Mouse (Mus musculus) hindbrain, embryonic 15.5 days (tissue): ENCODE results near the gene Serbp1. TPM values are rescaled to one million over a fixed set of nuclear protein-coding genes. Genes with fewer than 3 reads are reported as not detected.
"Not testable (repeated sequence)": the region's sequence is repeated elsewhere in the genome, so short reads cannot be mapped to it uniquely, and the experiment has no call there.

ENCODE experiments used
- ATAC-seq: fragments of 200-750 bp; cut with Nextera tagmentation; 2 replicates; pipeline ENCODE4 v1.8.0; 2017; ENCODE audit warnings: low read depth, moderate number of reproducible peaks, moderate TSS enrichment; ENCODE audit not compliant: low FRiP score
- H3K27ac ChIP-seq: fragments of 300-500 bp; sonication (generic); replicated peaks from 2 replicates; pipeline ENCODE4 v1.5.1; 2015; ENCODE audit warnings: mild to moderate bottlenecking, inconsistent platforms
- H3K27me3 ChIP-seq: fragments of 300-500 bp; sonication (generic); 2 replicates; pipeline ENCODE4 v1.6.1; 2015; ENCODE audit warnings: control low read depth, inconsistent platforms
- H3K36me3 ChIP-seq: fragments of 300-500 bp; sonication (generic); 2 replicates; pipeline ENCODE4 v1.6.1; 2015; ENCODE audit warnings: control low read depth, inconsistent platforms
- H3K4me1 ChIP-seq: fragments of 300-500 bp; sonication (generic); replicated peaks from 2 replicates; pipeline ENCODE4 v1.6.1; 2015; ENCODE audit warnings: control low read depth, inconsistent platforms
- H3K4me2 ChIP-seq: fragments of 300-500 bp; sonication (generic); 2 replicates; pipeline ENCODE4 v1.6.1; 2015; ENCODE audit warnings: moderate library complexity, mild to moderate bottlenecking, inconsistent platforms
- H3K4me3 ChIP-seq: fragments of 300-500 bp; sonication (generic); 2 replicates; pipeline ENCODE4 v1.5.1; 2015; ENCODE audit warnings: mild to moderate bottlenecking, inconsistent platforms
- H3K9ac ChIP-seq: fragments of 300-500 bp; sonication (generic); 2 replicates; pipeline ENCODE4 v1.6.1; 2015; ENCODE audit warnings: inconsistent platforms
- H3K9me3 ChIP-seq: fragments of 300-500 bp; sonication (generic); 2 replicates; pipeline ENCODE4 v1.6.1; 2016; ENCODE audit warnings: control low read depth, inconsistent platforms
- WGBS: fragments of 180-500 bp; shearing (Covaris S2); methylation state at CpG from one replicate; pipeline ENCODE4 v1.1.7; 2015; 5-methylcytosine and 5-hydroxymethylcytosine counted together
- polyA plus RNA-seq: library from polyadenylated mRNA; unstranded; fragments of >200 nt; fragmentation: Nextera tagmentation; extraction: Ambion mirVana; gene quantifications from 2 replicates; pipeline ENCODE4 v1.2.1, GENCODE M21; 2015

Serbp1 gene
- polyA plus RNA-seq, 1 experiment from 2014 or later, result 298 TPM

GRCm38 (mm10) chr6:67218566-67218965 lies 19.4 kb upstream of the Serbp1 start:
- ATAC-seq, result no peak
- Histone ChIP-seq H3K4me1 (no peaks in the 10 kb centered on the region), H3K4me3 (no peak overlapping the region), H3K36me3 (no peaks in the 10 kb centered on the region), H3K27ac (no peak overlapping the region), H3K4me2 (no peak overlapping the region), H3K9me3 (no peaks in the 10 kb centered on the region), H3K9ac (no peak overlapping the region), H3K27me3 (no peaks in the 10 kb centered on the region)

DNA sequence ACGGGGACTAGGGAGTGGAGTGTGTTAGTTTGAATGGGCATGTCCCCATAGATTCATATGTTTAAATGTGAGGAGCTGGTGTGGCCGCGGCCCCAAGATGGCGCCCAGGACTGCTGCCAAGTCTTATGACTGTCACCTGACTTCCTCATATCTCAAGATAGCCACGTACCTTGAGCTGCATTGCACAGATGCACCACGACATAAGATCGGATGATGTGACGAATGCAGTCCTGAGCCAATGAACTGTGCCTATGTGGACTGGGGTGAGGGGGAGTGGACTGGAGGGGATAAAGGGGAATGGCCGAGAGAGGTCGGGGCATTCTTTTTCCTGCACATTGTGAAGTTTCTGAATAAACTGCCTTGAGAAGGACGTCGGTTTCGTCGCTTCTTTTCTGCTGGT lies 18.0 kb upstream of the Serbp1 start:
- not testable (repeated sequence) for ATAC-seq, H3K9ac ChIP-seq, H3K27ac ChIP-seq, H3K27me3 ChIP-seq, H3K9me3 ChIP-seq, H3K4me1 ChIP-seq, H3K4me3 ChIP-seq, H3K4me2 ChIP-seq, H3K36me3 ChIP-seq
- 89% methylated on average over 14 of the region's 14 CpGs for WGBS

GRCm38 (mm10) chr6:67220731-67221130 lies 17.2 kb upstream of the Serbp1 start:
- Histone ChIP-seq H3K9me3 (no peaks in the 10 kb centered on the region), H3K36me3 (no peaks in the 10 kb centered on the region), H3K4me2 (no peak overlapping the region), H3K4me3 (no peak overlapping the region), H3K4me1 (no peaks in the 10 kb centered on the region), H3K9ac (no peak overlapping the region), H3K27me3 (no peaks in the 10 kb centered on the region), H3K27ac (no peak overlapping the region)
- ATAC-seq, result no peak

DNA sequence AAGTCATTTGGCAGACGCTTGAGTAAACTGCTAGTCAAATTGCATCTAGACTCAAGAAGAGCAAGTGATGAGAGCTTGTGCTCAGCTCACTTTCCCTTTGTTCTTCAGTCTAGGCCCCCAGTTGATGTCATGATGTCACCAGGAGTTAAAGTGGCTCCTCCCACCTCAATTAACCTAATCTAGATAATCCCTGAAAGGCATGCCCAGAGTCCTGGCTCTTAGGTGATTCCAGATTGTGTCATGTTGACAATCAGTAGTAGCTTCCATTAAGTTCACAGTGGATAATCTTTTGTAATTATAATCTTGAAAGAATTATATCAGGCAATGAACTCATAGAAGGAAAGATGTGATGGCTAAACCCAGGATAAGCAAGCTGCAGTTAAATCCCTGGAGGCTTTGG lies 14.9 kb upstream of the Serbp1 start:
- WGBS, result 88% methylated on average over 1 of the region's 1 CpGs
- no peaks in the 10 kb centered on the region for H3K36me3 ChIP-seq
- no peak overlapping the region for H3K4me2 ChIP-seq
- H3K27me3 ChIP-seq, result no peaks in the 10 kb centered on the region
- no peak overlapping the region for H3K4me3 ChIP-seq
- ATAC-seq, result no peak
- no peak overlapping the region for H3K9ac ChIP-seq
- no peak overlapping the region for H3K27ac ChIP-seq
- H3K9me3 ChIP-seq, result no peaks in the 10 kb centered on the region
- H3K4me1 ChIP-seq, result no peaks in the 10 kb centered on the region

GRCm38 (mm10) chr6:67223499-67223898 lies 14.5 kb upstream of the Serbp1 start:
- Histone ChIP-seq H3K27ac (no peak overlapping the region), H3K4me3 (no peak overlapping the region), H3K9ac (no peak overlapping the region), H3K27me3 (no peaks in the 10 kb centered on the region), H3K4me1 (peaks cover 4% of the 10 kb centered on the region), H3K4me2 (no peak overlapping the region), H3K36me3 (no peaks in the 10 kb centered on the region), H3K9me3 (no peaks in the 10 kb centered on the region)
- ATAC-seq, result no peak
- 59% methylated on average over 1 of the region's 1 CpGs for WGBS

- H3K4me1 ChIP-seq, result peaks cover 10% of the 10 kb centered on the region
- H3K36me3 ChIP-seq, result no peaks in the 10 kb centered on the region
- no peak overlapping the region for H3K9ac ChIP-seq
- ATAC-seq, result no peak
- H3K27ac ChIP-seq, result no peak overlapping the region
- no peak overlapping the region for H3K4me3 ChIP-seq
- no peaks in the 10 kb centered on the region for H3K9me3 ChIP-seq
- no peak overlapping the region for H3K4me2 ChIP-seq
- no peaks in the 10 kb centered on the region for H3K27me3 ChIP-seq
- 75% methylated on average over 4 of the region's 4 CpGs for WGBS
These were observed 11.7 kb upstream of the Serbp1 start for GRCm38 (mm10) chr6:67226286-67226685.

DNA sequence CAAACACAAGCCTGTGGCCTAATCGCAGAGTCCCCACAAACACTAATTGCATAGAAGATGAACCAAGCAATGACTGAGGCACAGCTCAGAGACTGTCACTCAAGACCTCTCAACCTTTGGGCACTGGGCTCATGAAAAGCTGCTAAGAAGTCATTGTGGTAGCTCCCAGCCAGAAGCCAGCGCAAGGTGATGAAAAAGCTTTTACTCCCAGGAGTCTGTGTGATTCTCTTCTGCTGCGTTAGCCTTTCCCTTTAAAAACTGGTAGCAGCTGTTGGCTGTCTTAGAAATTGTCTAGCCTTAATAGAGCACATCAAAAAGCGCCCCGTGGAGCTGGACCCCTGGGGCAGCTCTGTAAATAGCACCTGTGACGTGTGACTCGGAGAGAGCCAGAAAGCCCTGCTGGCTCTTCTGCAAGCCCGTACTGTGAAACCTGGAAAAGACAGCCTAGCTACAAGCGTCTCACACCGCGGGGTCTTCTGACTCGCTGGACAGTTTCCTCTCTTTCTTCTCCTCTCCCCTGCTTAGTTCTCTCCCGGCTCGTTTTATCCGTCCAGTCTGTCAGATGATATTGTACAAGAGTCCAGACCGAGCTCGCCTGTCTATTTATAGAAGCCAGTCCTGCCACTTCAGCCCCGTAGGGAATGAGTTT lies 9.4 kb upstream of the Serbp1 start:
- ATAC-seq, result peak; percentile 66; the same call in 1 of the 2 replicates
- Histone ChIP-seq H3K4me2 (peak overlapping the region; percentile 54), H3K36me3 (no peaks in the 10 kb centered on the region), H3K27me3 (no peaks in the 10 kb centered on the region), H3K27ac (no peak overlapping the region), H3K4me3 (peak overlapping the region; percentile 30), H3K9me3 (no peaks in the 10 kb centered on the region), H3K4me1 (peaks cover 10% of the 10 kb centered on the region), H3K9ac (no peak overlapping the region)
- 9% methylated on average over 18 of the region's 18 CpGs for WGBS

DNA sequence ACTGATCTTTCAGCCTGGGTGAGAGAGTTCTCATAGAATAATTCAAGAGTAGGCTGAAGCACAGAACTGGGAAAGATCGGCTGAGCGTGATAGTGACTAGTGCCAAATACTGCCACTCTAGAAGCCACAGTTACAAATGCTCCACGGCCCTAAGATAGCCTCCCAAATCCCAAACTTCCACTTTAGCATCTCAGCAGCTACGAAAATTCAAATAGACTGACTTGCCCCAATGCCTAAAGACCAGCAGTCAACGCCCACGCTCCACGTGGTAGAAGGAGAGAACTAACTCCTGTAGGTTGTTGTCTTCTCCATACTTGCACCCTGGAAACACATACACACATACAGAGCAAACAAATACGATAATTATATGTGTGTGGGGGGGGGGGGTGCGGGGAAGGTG lies 8.5 kb upstream of the Serbp1 start:
- Histone ChIP-seq H3K27ac (no peak overlapping the region), H3K36me3 (no peaks in the 10 kb centered on the region), H3K4me2 (no peak overlapping the region), H3K4me3 (no peak overlapping the region), H3K9me3 (no peaks in the 10 kb centered on the region), H3K9ac (no peak overlapping the region), H3K27me3 (no peaks in the 10 kb centered on the region), H3K4me1 (peaks cover 10% of the 10 kb centered on the region)
- WGBS, result 48% methylated on average over 9 of the region's 9 CpGs
- no peak for ATAC-seq

DNA sequence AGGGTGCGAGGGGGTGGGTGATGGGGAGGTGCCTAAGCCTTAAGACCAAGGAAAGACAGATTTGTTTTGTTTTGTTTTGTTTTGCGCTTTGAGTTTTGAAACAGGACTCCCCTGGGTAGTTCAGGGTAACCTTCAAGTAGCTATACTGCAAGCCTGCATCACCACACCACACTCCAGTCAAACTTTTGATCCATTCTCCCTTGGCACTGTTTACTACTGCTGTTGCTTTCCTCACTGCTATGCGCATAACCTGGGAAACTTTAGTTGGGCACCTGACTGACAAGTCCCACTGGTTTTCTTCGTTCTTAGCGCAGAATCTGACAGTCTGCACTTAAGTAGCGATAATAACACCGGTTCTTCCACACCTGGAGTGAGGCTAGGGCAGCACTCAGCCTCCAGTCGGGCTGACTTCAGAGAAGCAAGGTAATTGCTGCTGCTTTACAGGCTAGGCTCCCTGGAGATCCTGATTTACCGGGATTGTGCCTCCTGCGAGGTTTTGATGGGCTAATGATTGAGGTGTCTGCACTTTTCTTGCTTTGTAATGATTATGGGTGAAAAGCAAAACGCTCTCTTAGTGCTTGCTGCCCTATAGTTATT lies 8.0 kb upstream of the Serbp1 start:
- Histone ChIP-seq H3K4me2 (no peak overlapping the region), H3K9ac (no peak overlapping the region), H3K4me1 (peaks cover 10% of the 10 kb centered on the region), H3K27ac (no peak overlapping the region), H3K9me3 (no peaks in the 10 kb centered on the region), H3K36me3 (no peaks in the 10 kb centered on the region), H3K4me3 (no peak overlapping the region), H3K27me3 (no peaks in the 10 kb centered on the region)
- WGBS, result 18% methylated on average over 11 of the region's 11 CpGs
- ATAC-seq, result no peak

DNA sequence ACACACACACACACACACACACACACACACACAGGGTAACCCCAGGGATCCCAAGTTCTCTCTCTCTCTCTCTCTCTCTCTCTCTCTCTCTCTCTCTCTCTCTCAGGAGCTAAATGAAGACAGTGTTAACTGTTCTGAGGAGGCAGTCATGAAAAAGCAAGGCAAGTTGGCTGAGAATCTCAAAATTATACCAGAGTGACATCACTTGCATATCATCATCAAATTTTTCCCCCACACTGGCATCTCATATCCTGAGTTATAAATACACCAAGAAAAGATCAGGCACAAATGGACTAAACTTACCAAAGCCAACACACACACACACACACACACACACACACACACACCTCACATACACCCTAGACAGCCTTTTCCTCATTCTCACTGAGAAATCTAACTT lies 7.0 kb upstream of the Serbp1 start:
- Histone ChIP-seq H3K9me3 (no peaks in the 10 kb centered on the region), H3K4me1 (peaks cover 10% of the 10 kb centered on the region), H3K27me3 (no peaks in the 10 kb centered on the region), H3K4me2 (no peak overlapping the region), H3K27ac (no peak overlapping the region), H3K36me3 (no peaks in the 10 kb centered on the region), H3K4me3 (no peak overlapping the region), H3K9ac (no peak overlapping the region)
- no peak for ATAC-seq

- Histone ChIP-seq H3K27me3 (no peaks in the 10 kb centered on the region), H3K4me2 (no peak overlapping the region), H3K9me3 (no peaks in the 10 kb centered on the region), H3K4me3 (no peak overlapping the region), H3K27ac (no peak overlapping the region), H3K36me3 (no peaks in the 10 kb centered on the region), H3K9ac (no peak overlapping the region), H3K4me1 (no peaks in the 10 kb centered on the region)
- WGBS, result 87% methylated on average over 3 of the region's 3 CpGs
- ATAC-seq, result no peak
These were observed 2.3 kb upstream of the Serbp1 start for GRCm38 (mm10) chr6:67235649-67236048.

DNA sequence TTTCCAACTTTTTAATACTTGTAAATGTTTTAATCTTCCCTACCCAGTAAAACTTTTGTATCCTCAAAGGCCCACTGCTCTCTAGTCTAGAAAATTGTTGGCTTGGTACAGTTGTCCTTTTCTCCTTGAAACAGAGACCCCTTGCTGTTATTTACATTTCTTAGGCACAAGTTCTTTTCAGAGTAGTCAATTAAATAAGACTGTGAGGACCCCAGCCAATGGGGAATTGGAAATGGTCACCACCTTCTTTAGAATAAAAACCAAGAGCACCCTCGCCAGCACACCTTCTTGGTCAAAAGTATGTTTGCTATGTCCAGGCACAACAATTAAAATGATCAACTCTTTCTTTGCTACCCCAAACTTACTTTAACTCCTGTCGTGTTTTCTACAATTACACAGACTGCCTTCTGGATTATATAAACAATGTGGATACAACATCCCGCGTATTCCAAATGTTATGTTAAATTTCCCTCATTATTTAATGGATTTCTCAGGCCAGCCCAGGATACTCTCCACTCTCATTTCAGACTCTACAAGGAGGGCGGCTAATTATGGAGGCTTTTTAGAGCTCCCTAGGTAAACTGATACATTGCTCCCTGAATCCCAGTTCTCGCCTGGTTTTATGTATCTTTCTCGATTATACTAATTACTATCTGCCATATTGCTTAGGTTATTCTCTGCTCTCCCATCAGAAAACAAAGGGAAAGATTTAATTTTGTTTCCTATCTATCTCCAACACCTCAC lies 1.3 kb upstream of the Serbp1 start:
- Histone ChIP-seq H3K27ac (no peak overlapping the region), H3K27me3 (no peaks in the 10 kb centered on the region), H3K36me3 (no peaks in the 10 kb centered on the region), H3K4me3 (no peak overlapping the region), H3K4me1 (no peaks in the 10 kb centered on the region), H3K9me3 (no peaks in the 10 kb centered on the region), H3K4me2 (no peak overlapping the region), H3K9ac (no peak overlapping the region)
- no peak for ATAC-seq
- 79% methylated on average over 7 of the region's 7 CpGs for WGBS
